Mouse (Mus musculus) heart, adult 2 months (tissue): Measurements from ENCODE around the gene F10.

Experiments used
- CTCF ChIP-seq: fragments of 200-600 bp; IDR thresholded peaks from 2 replicates; pipeline ENCODE4 v1.8.1; 2022; ENCODE audit warnings: antibody characterized with exemption, mild to moderate bottlenecking, moderate library complexity
- POLR2A ChIP-seq: fragments of 200-500 bp; IDR thresholded peaks from 2 replicates; pipeline ENCODE4 v1.6.1; 2011; ENCODE audit warnings: mild to moderate bottlenecking, low read depth, low read length, control low read depth; ENCODE audit not compliant: insufficient read depth

DNA sequence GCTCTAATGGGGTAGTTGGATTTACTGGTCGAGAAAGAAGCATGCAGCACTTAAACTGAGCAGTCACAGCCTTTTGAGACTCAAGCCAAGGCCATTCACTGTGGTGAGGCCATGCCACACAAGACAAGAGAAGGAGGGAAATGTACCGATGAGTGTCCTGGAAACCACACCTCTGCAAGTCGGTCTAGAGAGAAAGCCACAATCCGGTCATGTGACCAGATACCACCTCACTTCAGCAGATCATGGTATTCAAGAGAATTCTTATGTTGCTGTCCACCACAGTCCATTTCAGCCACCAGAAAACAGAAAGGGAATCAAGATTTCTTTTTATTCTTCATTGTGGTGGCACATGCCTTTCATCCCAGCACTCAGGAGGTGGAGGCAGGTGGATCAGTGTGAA, 4.4 kb downstream of the F10 start:
- no peak for TF ChIP-seq CTCF
- TF ChIP-seq POLR2A, result no peak
